Mouse (Mus musculus) adrenal gland, postnatal 10 days (tissue): Measurements from ENCODE around the gene Gbp2b. TPM values are rescaled to one million over a fixed set of nuclear protein-coding genes. Genes with fewer than 3 reads are reported as not detected.
"Not testable (repeated sequence)": the region's sequence is repeated elsewhere in the genome, so short reads cannot be mapped to it uniquely, and the experiment has no call there.

ENCODE experiments used
- DNase-seq: peaks from one replicate; pipeline ENCODE4 v3.0.0; 2021; ENCODE audit warnings: mixed read lengths
- long read RNA-seq, 2 experiments: library from polyadenylated mRNA; stranded (forward); transcript quantifications; one replicate each; pipeline ENCODE4 v2.0.0; 2021
- total RNA-seq, 2 experiments: library from RNA; stranded (reverse); gene quantifications; 2 replicates each; pipeline ENCODE4 v1.2.3; 2021

The Gbp2b gene
- total RNA-seq = under 1 TPM; 0.36 to 0.58 TPM
- long read RNA-seq, experiment 1, partial matches to known transcripts = 0 of 1 reads
- long read RNA-seq, experiment 1, other reads (novel, unspliced or antisense) = 0 of 1 reads
- long read RNA-seq, experiment 2, partial matches to known transcripts = 1 of 1 reads
- long read RNA-seq, experiment 2, other reads (novel, unspliced or antisense) = 0 of 1 reads

DNA sequence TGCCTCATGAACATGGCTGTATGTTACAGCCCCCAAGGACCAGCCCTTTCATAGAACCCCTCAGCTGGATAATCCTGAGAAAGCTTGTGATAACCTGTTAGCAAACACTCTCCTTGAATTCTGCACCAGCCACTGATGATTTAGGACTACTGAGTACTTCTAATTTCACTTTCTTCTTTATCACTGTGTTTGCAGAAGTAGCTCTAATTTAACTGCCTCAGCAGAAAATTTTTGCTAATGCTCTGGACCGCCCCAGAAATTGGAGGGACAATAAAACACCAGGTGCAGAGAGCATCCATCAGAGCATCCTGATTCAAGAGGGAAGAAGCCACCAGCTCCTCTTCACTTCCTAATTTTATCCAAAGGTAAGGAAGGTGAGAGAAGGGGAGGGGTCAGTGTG, at the start of gene Gbp2b:
Gene Gbp2b (plus strand): TSS at position 301 of the 400 bp plus-strand sequence.
- no peak for DNase-seq

DNA sequence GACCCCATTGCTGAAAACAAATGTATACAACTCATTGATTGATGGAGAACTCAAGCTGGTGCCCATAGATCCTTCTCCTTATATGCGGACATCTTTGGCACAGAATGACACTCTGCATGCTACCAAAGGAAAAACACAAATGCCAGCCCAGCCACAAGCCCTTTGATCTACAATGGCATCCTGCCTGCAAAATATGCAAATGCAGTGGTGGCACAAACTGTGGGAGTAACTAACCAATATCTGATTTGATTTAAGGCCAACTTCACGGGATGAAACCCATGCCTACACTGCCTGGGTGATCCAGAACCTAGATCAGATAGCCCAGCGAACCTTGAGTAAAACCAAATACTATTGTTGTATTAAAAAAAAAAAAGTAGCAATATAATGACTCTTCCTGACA, 48.0 kb upstream of the Gbp2b start:
- no peak for DNase-seq

- DNase-seq = no peak
Measured at GRCm38 (mm10) chr3:142550052-142550676, 44.5 kb upstream of the Gbp2b start.

- no peak for DNase-seq
Measured at GRCm38 (mm10) chr3:142554601-142555000, 40.0 kb upstream of the Gbp2b start.

DNA sequence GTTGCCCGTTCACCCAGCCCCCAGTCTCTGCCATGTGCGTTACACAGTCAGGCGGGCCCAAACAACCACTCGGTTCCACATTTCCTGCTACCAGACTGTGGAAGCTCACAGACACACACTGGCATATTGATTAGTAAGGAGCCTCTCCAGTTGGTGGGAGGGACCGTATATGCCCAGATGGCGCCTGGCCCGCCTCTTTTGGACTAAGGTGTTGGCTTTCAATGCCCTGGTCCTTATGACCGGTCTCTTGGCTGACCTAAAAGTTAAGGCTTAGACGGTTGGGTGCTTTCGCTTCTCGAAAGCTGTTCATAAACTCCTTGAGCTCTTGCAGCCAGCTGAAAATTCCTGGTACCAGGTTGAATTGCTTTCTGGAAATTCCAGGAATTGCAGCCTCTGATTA, 39.0 kb upstream of the Gbp2b start:
- DNase-seq = no peak

DNA sequence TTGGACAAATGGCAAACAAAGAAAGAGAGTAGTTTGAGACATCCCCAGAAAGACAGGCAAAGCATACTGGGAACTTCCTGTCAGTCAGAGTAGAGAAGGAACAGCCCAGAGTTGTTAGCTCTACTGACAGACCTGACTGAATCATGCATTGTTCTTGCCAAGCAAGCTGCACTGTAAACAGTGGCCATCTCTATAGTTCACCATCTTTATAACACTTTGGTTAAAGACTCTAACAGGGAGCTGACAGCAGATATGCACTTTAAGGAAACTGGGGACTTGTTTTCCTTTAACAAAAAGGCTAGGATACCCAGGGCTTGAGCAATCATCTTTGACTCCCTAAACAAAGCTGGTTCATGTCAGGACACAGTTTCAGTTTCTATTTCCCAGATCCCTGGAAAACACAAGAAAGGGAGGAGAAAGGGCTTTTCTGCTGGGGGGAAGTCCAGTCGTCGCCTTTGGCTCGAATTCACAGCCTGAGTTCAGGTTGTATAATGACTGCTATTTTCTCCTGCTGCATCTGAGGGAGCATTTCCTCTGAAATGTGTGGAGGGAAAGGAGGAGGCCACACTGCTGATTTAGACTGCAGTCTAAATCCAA, 34.9 kb upstream of the Gbp2b start, which contains the start of gene Gbp3:
Gene Gbp3 (plus strand): TSS at position 395 of the 597 bp plus-strand sequence.
- DNase-seq = peak; percentile 29

GRCm38 (mm10) chr3:142560296-142560948, 34.2 kb upstream of the Gbp2b start:
- peak; percentile 91 for DNase-seq

GRCm38 (mm10) chr3:142561045-142561646, 33.5 kb upstream of the Gbp2b start:
- DNase-seq = no peak

DNA sequence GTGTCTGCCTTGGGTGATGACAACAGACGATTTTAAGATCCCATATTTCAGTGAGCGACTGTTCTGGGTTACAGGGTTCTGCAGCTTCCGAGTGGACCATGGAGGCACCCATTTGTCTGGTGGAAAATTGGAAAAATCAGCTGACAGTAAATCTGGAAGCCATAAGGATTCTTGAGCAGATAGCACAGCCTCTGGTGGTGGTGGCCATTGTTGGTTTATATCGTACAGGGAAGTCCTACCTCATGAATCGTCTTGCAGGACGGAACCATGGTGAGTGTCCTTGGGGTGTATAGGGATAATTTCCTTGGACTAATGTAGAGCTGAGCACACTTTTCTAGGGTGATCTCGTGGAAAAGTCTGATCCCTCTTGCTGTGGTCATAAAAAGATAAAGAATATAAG, 33.0 kb upstream of the Gbp2b start:
- DNase-seq = no peak

DNA sequence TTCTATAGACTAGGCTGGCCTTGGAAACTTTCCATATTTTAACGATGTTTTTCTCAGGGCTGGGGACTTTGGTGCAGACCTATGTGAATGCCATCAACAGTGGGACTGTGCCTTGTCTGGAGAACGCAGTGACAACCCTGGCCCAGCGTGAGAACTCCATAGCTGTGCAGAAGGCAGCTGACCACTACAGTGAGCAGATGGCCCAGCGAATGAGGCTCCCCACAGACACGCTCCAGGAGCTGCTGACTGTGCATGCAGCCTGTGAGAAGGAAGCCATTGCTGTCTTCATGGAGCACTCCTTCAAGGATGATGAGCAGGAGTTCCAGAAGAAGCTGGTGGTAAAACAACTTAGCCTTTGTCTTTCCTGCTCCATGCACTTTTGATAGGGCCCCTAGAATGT, 27.2 kb upstream of the Gbp2b start:
- DNase-seq = not testable (repeated sequence)

DNA sequence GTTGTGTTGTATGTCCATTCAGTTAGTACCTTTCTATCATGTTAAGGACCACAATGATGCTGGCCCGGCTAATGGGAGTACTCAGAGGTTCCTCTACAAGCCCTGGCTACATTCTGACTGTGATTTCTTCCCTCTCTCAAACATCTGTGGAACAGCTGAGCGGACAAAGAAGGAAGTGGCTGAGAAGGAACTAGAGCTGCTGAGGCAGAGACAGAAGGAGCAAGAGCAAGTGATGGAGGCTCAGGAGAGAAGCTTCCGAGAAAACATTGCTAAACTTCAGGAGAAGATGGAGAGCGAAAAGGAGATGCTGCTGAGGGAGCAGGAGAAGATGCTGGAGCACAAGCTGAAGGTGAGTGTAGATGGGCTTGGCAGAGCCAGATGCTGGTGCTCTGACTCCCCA, 23.9 kb upstream of the Gbp2b start:
- DNase-seq = no peak

DNA sequence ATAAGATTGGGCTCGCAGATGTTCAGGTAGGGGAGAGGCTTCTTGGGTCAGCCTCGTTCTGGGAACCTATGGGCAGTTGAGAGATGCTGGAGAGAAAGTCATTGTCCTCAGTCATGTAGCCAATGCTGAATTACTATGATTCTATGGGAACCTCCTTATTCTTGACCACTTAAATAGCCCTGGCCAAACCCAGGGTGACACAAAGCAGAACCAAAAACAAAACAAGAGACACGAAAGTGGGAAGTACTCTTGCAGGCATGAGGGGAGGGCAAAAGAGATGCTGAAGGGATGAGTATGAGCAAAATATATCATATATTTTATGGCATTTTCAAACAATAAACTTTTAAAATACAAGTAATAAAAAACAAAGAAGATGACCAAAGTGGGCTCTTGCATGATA, 17.5 kb upstream of the Gbp2b start:
- DNase-seq = no peak

DNA sequence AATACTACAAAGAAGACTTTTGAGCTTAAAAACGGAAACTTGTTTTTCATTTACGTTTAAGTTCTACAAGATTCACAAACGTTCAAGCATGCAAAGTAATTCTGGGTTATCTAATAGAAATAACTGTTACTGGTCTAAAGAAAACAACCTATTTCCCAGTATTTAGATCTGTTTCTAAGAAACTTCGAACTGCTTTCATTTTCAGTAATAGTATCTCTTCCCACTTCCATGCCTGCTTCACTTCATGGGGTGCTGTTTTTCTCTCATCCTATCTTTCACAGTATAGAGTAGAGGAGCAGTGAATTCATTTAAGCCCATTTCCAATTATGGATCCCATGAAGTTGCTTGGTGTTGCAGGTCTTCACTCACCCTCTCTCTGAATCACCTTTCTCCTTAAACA, 16.3 kb upstream of the Gbp2b start:
- no peak for DNase-seq

DNA sequence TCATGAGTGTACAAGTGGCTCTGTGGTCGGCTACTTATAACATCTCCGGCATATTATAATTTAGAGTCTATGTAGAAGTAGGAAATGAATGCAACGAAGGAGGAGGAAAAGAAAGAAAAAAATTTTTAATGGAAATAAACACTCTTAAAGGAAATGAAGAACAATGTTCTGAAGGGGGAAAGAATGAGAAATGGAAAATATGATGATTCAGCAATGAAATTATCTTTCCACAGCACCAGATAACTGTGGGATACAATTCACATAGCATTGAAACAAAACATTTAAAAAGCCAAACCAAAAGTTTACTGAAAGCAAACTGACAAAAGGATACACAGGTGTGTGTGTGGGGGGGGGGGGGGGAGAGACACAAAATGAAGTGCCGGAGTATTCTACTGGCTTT, 11.6 kb upstream of the Gbp2b start:
- DNase-seq = no peak

DNA sequence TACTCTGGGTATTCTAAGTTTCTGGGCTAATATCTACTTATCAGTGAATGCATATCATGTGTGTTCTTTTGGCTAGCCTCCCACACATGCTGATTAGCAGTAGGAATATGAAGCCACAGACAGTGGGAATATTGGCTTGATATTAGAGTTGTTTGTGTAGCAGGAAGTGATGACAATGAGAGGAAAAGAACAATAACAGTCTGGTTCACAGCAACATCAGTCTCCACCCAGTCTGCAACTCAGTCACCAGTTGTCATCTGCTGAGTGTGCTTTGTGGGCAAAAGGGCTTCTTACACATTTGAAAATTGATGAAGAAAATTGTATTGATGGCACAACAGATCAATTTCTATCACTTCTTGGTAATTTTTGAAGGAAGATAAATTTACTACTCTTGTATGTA, 7.3 kb upstream of the Gbp2b start:
- no peak for DNase-seq

- DNase-seq = peak; percentile 11
Measured at GRCm38 (mm10) chr3:142588888-142589287, 5.8 kb upstream of the Gbp2b start.

GRCm38 (mm10) chr3:142590431-142591067, 4.1 kb upstream of the Gbp2b start:
- DNase-seq = no peak

GRCm38 (mm10) chr3:142597923-142598322, 3.3 kb downstream of the Gbp2b start:
- no peak for DNase-seq

DNA sequence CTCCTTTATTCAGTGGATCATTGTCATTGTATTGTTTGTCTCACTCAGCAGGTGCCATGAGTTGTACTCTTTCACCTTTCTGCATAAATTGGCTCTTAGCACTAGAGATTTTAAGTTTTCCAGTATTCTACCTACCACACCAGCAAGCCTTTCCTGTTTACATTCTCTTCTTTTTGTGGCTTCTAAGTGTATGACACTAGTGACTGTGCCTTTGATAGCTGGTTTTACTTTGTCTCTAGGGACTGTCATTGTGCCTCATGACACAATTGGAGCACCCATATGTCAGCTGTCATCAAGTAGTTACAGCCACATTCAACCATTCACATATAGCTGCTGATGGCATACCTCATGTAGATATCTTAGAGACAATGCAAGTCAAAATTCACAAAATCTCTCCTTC, 7.0 kb downstream of the Gbp2b start:
- DNase-seq = no peak

GRCm38 (mm10) chr3:142618658-142619057, 24.0 kb downstream of the Gbp2b start:
- DNase-seq = no peak

- DNase-seq = peak; percentile 17
Measured at GRCm38 (mm10) chr3:142619606-142620005, 25.0 kb downstream of the Gbp2b start.
